Mouse (Mus musculus): ENCODE data around the gene Noxred1. TPM values are rescaled to one million over a fixed set of nuclear protein-coding genes. Genes with fewer than 3 reads are reported as not detected.

Gene Noxred1
- polyA plus RNA-seq, 1 experiment, result 0.13 TPM

- Histone ChIP-seq H3K79me2 (ENCODE audit: control insufficient read depth, insufficient read depth) (no peaks in the 10 kb centered on the region), H3ac (ENCODE audit: control insufficient read depth, insufficient read length) (no peak overlapping the region), H3K27me3 (ENCODE audit: control insufficient read depth, insufficient read depth, insufficient read length) (no peaks in the 10 kb centered on the region), H3K4me2 (ENCODE audit: low read depth) (peak overlapping the region; percentile 76), H3K4me3 (peak overlapping the region; percentile 44), H3K36me3 (ENCODE audit: control insufficient read depth, insufficient read depth) (no peaks in the 10 kb centered on the region)
- no peak for TF ChIP-seq SRF (IDR thresholded peaks at IDR 0.05; ENCODE audit: control insufficient read depth, insufficient read length, low read depth)
- no peak for TF ChIP-seq TCF12 (IDR thresholded peaks at IDR 0.05; ENCODE audit: insufficient read depth, poor library complexity, severe bottlenecking)
Observed at GRCm38 (mm10) chr12:87198792-87199191, 39.7 kb downstream of the Noxred1 start.

- Histone ChIP-seq H3K4me2 (ENCODE audit: low read depth) (no peak overlapping the region), H3K36me3 (ENCODE audit: control insufficient read depth, insufficient read depth) (no peaks in the 10 kb centered on the region), H3K4me3 (no peak overlapping the region), H3K79me2 (ENCODE audit: control insufficient read depth, insufficient read depth) (no peaks in the 10 kb centered on the region), H3K27me3 (ENCODE audit: control insufficient read depth, insufficient read depth, insufficient read length) (no peaks in the 10 kb centered on the region), H3ac (ENCODE audit: control insufficient read depth, insufficient read length) (no peak overlapping the region)
- TF ChIP-seq SRF (IDR thresholded peaks at IDR 0.05; ENCODE audit: control insufficient read depth, insufficient read length, low read depth), result no peak
- TF ChIP-seq TCF12 (IDR thresholded peaks at IDR 0.05; ENCODE audit: insufficient read depth, poor library complexity, severe bottlenecking), result no peak
- TF ChIP-seq MYOD1 (IDR thresholded peaks at IDR 0.05; ENCODE audit: control insufficient read depth in 1 of 3, insufficient read length in 2 of 3, low read depth in 2 of 3), result no peak
- TF ChIP-seq POLR2A (IDR thresholded peaks at IDR 0.05; ENCODE audit: insufficient read length, low read depth), result no peak
- TF ChIP-seq REST (IDR thresholded peaks at IDR 0.05; ENCODE audit: insufficient read depth, insufficient read length), result no peak
- TF ChIP-seq E2F4 (IDR thresholded peaks at IDR 0.05; ENCODE audit: insufficient read depth), result no peak
- no peak for TF ChIP-seq MYOG (IDR thresholded peaks at IDR 0.05; ENCODE audit: control insufficient read depth in 1 of 3, insufficient read depth in 1 of 3, insufficient read length in 2 of 3, low read depth in 2 of 3)
- no peak for TF ChIP-seq CEBPB (IDR thresholded peaks at IDR 0.05; ENCODE audit: insufficient read depth, poor library complexity, severe bottlenecking)
- TF ChIP-seq MAX (IDR thresholded peaks at IDR 0.05; ENCODE audit: low read depth), result no peak
- no peak for TF ChIP-seq POLR2AphosphoS2 (IDR thresholded peaks at IDR 0.05; ENCODE audit: insufficient read length, low read depth)
- no peak for TF ChIP-seq TCF3 (IDR thresholded peaks at IDR 0.05; ENCODE audit: insufficient read length, low read depth)
- no peak for TF ChIP-seq USF1 (IDR thresholded peaks at IDR 0.05; ENCODE audit: low read depth)
Observed at GRCm38 (mm10) chr12:87196310-87196709, 42.2 kb downstream of the Noxred1 start.

- H3K36me3 ChIP-seq (ENCODE audit: control insufficient read depth, insufficient read depth), result no peaks in the 10 kb centered on the region
- H3K79me2 ChIP-seq (ENCODE audit: control insufficient read depth, insufficient read depth), result no peaks in the 10 kb centered on the region
- no peak for TF ChIP-seq E2F4 (IDR thresholded peaks at IDR 0.05; ENCODE audit: insufficient read depth)
- TF ChIP-seq MYOD1 (IDR thresholded peaks at IDR 0.05; ENCODE audit: control insufficient read depth in 1 of 3, insufficient read length in 2 of 3, low read depth in 2 of 3), result no peak
- TF ChIP-seq SRF (IDR thresholded peaks at IDR 0.05; ENCODE audit: control insufficient read depth, insufficient read length, low read depth), result no peak
- no peak for TF ChIP-seq TCF3 (IDR thresholded peaks at IDR 0.05; ENCODE audit: insufficient read length, low read depth)
- no peak for TF ChIP-seq REST (IDR thresholded peaks at IDR 0.05; ENCODE audit: insufficient read depth, insufficient read length)
- H3ac ChIP-seq (ENCODE audit: control insufficient read depth, insufficient read length), result no peak overlapping the region
- H3K4me3 ChIP-seq, result no peak overlapping the region
- H3K4me2 ChIP-seq (ENCODE audit: low read depth), result no peak overlapping the region
- H3K27me3 ChIP-seq (ENCODE audit: control insufficient read depth, insufficient read depth, insufficient read length), result no peaks in the 10 kb centered on the region
Observed at GRCm38 (mm10) chr12:87195069-87195468, 43.5 kb downstream of the Noxred1 start.

GRCm38 (mm10) chr12:87193008-87193407 lies 45.5 kb downstream of the Noxred1 start:
- no peak for TF ChIP-seq TCF12 (IDR thresholded peaks at IDR 0.05; ENCODE audit: insufficient read depth, poor library complexity, severe bottlenecking)
- no peak for TF ChIP-seq USF1 (IDR thresholded peaks at IDR 0.05; ENCODE audit: low read depth)
- TF ChIP-seq MYOD1 (IDR thresholded peaks at IDR 0.05; ENCODE audit: control insufficient read depth in 1 of 3, insufficient read length in 2 of 3, low read depth in 2 of 3), result no peak
- TF ChIP-seq MAX (IDR thresholded peaks at IDR 0.05; ENCODE audit: low read depth), result no peak
- TF ChIP-seq TCF3 (IDR thresholded peaks at IDR 0.05; ENCODE audit: insufficient read length, low read depth), result no peak
- no peak for TF ChIP-seq MYOG (IDR thresholded peaks at IDR 0.05; ENCODE audit: control insufficient read depth in 1 of 3, insufficient read depth in 1 of 3, insufficient read length in 2 of 3, low read depth in 2 of 3)
- no peak for TF ChIP-seq POLR2A (IDR thresholded peaks at IDR 0.05; ENCODE audit: insufficient read length, low read depth)
- no peak for TF ChIP-seq E2F4 (IDR thresholded peaks at IDR 0.05; ENCODE audit: insufficient read depth)
- Histone ChIP-seq H3K79me2 (ENCODE audit: control insufficient read depth, insufficient read depth) (no peaks in the 10 kb centered on the region), H3K4me3 (no peak overlapping the region), H3K4me2 (ENCODE audit: low read depth) (no peak overlapping the region), H3ac (ENCODE audit: control insufficient read depth, insufficient read length) (no peak overlapping the region), H3K36me3 (ENCODE audit: control insufficient read depth, insufficient read depth) (no peaks in the 10 kb centered on the region), H3K27me3 (ENCODE audit: control insufficient read depth, insufficient read depth, insufficient read length) (no peaks in the 10 kb centered on the region)

DNA sequence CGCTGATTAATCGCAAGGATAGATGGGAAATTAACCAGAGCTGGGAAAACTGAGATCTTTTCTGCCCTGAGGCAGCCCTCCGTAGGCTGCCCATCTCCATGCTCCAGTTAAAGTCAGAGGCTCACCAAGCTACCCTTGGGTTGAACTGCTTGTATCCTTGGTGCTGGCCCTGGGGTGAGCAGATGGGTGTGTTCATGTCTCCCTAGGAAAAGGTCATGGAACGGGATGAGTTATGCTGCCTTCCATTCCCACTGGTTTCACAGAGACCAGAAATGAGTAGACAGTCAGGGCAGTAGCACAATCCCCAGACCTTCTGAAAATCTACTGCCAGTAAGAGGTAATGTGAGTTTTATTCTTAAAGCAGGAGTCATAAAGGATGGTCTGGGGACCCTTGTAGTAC lies 60.9 kb downstream of the Noxred1 start:
- Histone ChIP-seq H3K27me3 (ENCODE audit: control insufficient read depth, insufficient read depth, insufficient read length) (no peaks in the 10 kb centered on the region), H3K79me2 (ENCODE audit: control insufficient read depth, insufficient read depth) (no peaks in the 10 kb centered on the region), H3ac (ENCODE audit: control insufficient read depth, insufficient read length) (no peak overlapping the region), H3K4me3 (no peak overlapping the region), H3K4me2 (ENCODE audit: low read depth) (no peak overlapping the region), H3K36me3 (ENCODE audit: control insufficient read depth, insufficient read depth) (no peaks in the 10 kb centered on the region)
- TF ChIP-seq CEBPB (IDR thresholded peaks at IDR 0.05; ENCODE audit: insufficient read depth, poor library complexity, severe bottlenecking) (no peak), TCF12 (IDR thresholded peaks at IDR 0.05; ENCODE audit: insufficient read depth, poor library complexity, severe bottlenecking) (no peak), TCF3 (IDR thresholded peaks at IDR 0.05; ENCODE audit: insufficient read length, low read depth) (no peak)
